Mouse (Mus musculus) hindbrain, embryonic 11.5 days (tissue): ENCODE data around the gene R3hdml. TPM values are rescaled to one million over a fixed set of nuclear protein-coding genes. Genes with fewer than 3 reads are reported as not detected.

Experiments used
- ATAC-seq: fragments of 200-750 bp; cut with Nextera tagmentation; 2 replicates; pipeline ENCODE4 v1.8.0; 2017; ENCODE audit warnings: mild to moderate bottlenecking, moderate TSS enrichment, moderate library complexity; ENCODE audit not compliant: low FRiP score
- DNase-seq: peaks from one replicate; pipeline ENCODE4 v3.0.0-alpha.2; 2015; ENCODE audit warnings: low spot score
- H3K27ac ChIP-seq: fragments of 300-500 bp; sonication (generic); 2 replicates; pipeline ENCODE4 v1.5.1; 2014; ENCODE audit warnings: mild to moderate bottlenecking, low read depth, low read length
- H3K27me3 ChIP-seq: fragments of 300-500 bp; sonication (generic); 2 replicates; pipeline ENCODE4 v1.6.1; 2014; ENCODE audit warnings: mild to moderate bottlenecking, low read length, moderate library complexity, mixed read lengths; ENCODE audit not compliant: control insufficient read depth, insufficient read depth
- H3K36me3 ChIP-seq: fragments of 300-500 bp; sonication (generic); 2 replicates; pipeline ENCODE4 v1.6.1; 2014; ENCODE audit warnings: mild to moderate bottlenecking, low read length, moderate library complexity, mixed read lengths; ENCODE audit not compliant: control insufficient read depth, insufficient read depth
- H3K4me1 ChIP-seq: fragments of 300-500 bp; sonication (generic); replicated peaks from 2 replicates; pipeline ENCODE4 v1.6.1; 2014; ENCODE audit warnings: low read length, mixed read lengths; ENCODE audit not compliant: control insufficient read depth, insufficient read depth
- H3K4me2 ChIP-seq: fragments of 300-500 bp; sonication (generic); replicated peaks from 2 replicates; pipeline ENCODE4 v1.6.1; 2014; ENCODE audit warnings: mild to moderate bottlenecking, low read depth, low read length
- H3K4me3 ChIP-seq: fragments of 300-500 bp; sonication (generic); 2 replicates; pipeline ENCODE4 v1.5.1; 2014; ENCODE audit warnings: low read depth, low read length
- H3K9ac ChIP-seq: fragments of 300-500 bp; sonication (generic); 2 replicates; pipeline ENCODE4 v1.6.1; 2014; ENCODE audit warnings: low read depth, low read length
- H3K9me3 ChIP-seq: fragments of 300-500 bp; sonication (generic); 2 replicates; pipeline ENCODE4 v1.6.1; 2016; ENCODE audit warnings: low read length; ENCODE audit not compliant: control insufficient read depth
- WGBS: fragments of 180-500 bp; shearing (Covaris S2); extraction: QIAGEN DNeasy Blood & Tissue Kit; methylation state at CpG from one replicate; pipeline ENCODE4 v1.1.7; 2014; 5-methylcytosine and 5-hydroxymethylcytosine counted together
- polyA plus RNA-seq: library from polyadenylated mRNA; unstranded; fragments of >200 nt; fragmentation: Nextera tagmentation; extraction: Ambion mirVana; gene quantifications from 2 replicates; pipeline ENCODE4 v1.2.1, GENCODE M21; 2014

The R3hdml gene
- 0.15 TPM in 1 of 2 replicates, not detected in the other for polyA plus RNA-seq

DNA sequence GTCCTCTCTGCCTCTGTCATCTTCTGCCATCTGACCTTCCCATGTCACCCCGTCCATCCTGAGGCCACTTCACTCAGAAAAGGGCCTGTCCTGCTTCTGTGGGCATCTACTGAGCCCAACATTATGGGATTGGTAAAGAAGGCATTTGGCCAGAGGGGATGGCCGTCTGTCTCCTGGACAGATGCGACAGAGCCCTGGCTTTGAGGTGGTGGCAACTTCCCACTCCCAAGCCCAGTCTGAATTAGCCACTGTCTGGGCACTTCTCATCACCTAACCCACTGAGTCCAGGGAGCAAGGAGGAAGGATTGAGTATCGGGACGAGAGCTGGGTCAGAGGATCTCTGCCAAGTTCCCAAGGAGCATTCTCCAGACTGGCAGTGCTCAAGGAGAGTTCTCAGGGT, at the start of gene R3hdml:
R3hdml (plus strand) TSS at position 301 of the 400 bp plus-strand sequence.
- Histone ChIP-seq H3K9me3 (no peaks in the 10 kb centered on the region), H3K4me3 (no peak within 1 kb of the TSS), H3K36me3 (no peaks in the 10 kb centered on the region), H3K9ac (no peak within 1 kb of the TSS), H3K27ac (no peak within 1 kb of the TSS), H3K27me3 (no peaks in the 10 kb centered on the region), H3K4me2 (no peak within 1 kb of the TSS), H3K4me1 (no peaks in the 10 kb centered on the region)
- DNase-seq (no peak), ATAC-seq (no peak)
- 69% methylated on average over 5 of the region's 5 CpGs for WGBS

DNA sequence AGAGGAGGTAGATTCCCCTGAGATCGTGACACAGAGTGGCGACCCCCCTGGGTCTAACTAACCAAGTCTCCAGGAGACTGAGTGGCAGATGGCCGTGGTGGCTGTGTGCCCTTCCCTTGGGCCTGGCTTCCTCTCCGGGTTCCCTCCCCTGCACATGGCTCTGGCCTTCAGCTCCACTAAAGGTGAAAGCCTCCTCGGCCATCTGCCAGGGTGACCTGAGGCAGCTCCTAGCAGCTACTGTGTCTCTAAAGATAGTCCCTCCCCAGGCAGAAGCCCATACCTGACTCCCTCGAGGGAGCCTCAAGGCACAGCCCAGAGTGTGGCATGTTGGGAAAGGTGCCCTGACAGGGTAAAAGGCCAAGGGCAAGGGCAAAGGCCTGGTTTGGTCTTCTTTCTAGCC, 48.6 kb upstream of the R3hdml start:
- ATAC-seq: no peak
- WGBS: 71% methylated on average over 6 of the region's 6 CpGs
- no peak for DNase-seq
- Histone ChIP-seq H3K27ac (no peak overlapping the region), H3K36me3 (no peaks in the 10 kb centered on the region), H3K4me3 (no peak overlapping the region), H3K9ac (no peak overlapping the region), H3K27me3 (0 out of 2 replicates have a peak, but pooled peaks cover 2% of the 10 kb centered on the region), H3K4me1 (no peaks in the 10 kb centered on the region), H3K9me3 (no peaks in the 10 kb centered on the region), H3K4me2 (no peak overlapping the region)

DNA sequence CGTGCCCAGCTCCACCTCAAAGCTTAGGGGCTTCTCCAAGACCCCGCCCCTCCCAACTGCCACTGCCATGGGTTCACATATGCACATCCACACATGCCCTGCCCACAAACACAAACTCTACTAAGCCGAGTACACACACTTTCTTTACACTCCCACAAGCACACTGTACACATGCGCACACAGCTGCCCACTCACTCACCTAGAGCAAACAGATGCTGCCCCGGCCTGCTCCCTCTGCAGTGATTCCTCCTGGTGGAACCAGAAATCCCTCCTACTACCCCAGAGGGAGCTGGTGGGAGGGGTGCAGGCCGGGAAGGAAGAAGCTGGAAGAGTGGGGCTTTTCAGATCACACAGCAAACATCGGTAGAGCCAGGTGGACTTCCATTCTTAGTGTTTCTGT, 48.1 kb upstream of the R3hdml start:
- ATAC-seq: no peak
- Histone ChIP-seq H3K27ac (no peak overlapping the region), H3K4me2 (no peak overlapping the region), H3K27me3 (no peaks in the 10 kb centered on the region), H3K4me1 (no peaks in the 10 kb centered on the region), H3K9me3 (no peaks in the 10 kb centered on the region), H3K4me3 (no peak overlapping the region), H3K36me3 (no peaks in the 10 kb centered on the region), H3K9ac (no peak overlapping the region)
- DNase-seq: no peak
- 73% methylated on average over 7 of the region's 7 CpGs for WGBS

DNA sequence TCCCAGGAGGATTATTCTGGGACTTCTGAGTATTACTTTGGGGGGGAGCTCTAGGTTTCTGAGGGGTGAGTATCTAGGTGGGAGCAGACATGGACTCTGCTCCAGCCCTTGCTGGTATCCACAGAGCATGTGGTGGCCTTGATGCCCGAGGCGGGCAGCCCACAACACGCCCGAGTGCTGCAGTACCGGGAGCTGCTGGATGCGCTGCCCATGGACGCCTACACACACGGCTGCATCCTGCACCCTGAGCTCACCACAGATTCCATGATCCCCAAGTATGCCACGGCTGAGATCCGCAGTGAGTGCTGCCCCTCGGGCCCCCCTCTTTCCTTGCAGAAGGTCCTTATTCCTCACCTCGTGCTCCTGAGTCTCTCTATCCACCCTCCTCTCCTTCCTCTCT, 44.7 kb upstream of the R3hdml start:
- no peak overlapping the region for H3K27ac ChIP-seq
- no peak overlapping the region for H3K4me2 ChIP-seq
- no peaks in the 10 kb centered on the region for H3K9me3 ChIP-seq
- no peaks in the 10 kb centered on the region for H3K4me1 ChIP-seq
- H3K27me3 ChIP-seq: no peaks in the 10 kb centered on the region
- ATAC-seq (no peak), DNase-seq (no peak)
- no peak overlapping the region for H3K9ac ChIP-seq
- 83% methylated on average over 12 of the region's 12 CpGs for WGBS
- no peak overlapping the region for H3K4me3 ChIP-seq
- H3K36me3 ChIP-seq: no peaks in the 10 kb centered on the region

- Histone ChIP-seq H3K9ac (no peak overlapping the region), H3K9me3 (no peaks in the 10 kb centered on the region), H3K27me3 (no peaks in the 10 kb centered on the region), H3K27ac (no peak overlapping the region), H3K36me3 (no peaks in the 10 kb centered on the region), H3K4me3 (no peak overlapping the region), H3K4me2 (no peak overlapping the region), H3K4me1 (no peaks in the 10 kb centered on the region)
- WGBS: 65% methylated on average over 3 of the region's 3 CpGs
- no peak for ATAC-seq
- DNase-seq: no peak
These were observed 42.8 kb upstream of the R3hdml start for GRCm38 (mm10) chr2:163449276-163449675.

- no peaks in the 10 kb centered on the region for H3K36me3 ChIP-seq
- ATAC-seq: no peak
- WGBS: 80% methylated on average over 6 of the region's 6 CpGs
These were observed 41.3 kb upstream of the R3hdml start for GRCm38 (mm10) chr2:163450668-163451295.

GRCm38 (mm10) chr2:163452738-163453137, 39.4 kb upstream of the R3hdml start:
- DNase-seq (no peak), ATAC-seq (no peak)
- Histone ChIP-seq H3K27me3 (no peaks in the 10 kb centered on the region), H3K36me3 (no peaks in the 10 kb centered on the region), H3K9me3 (no peaks in the 10 kb centered on the region), H3K27ac (no peak overlapping the region), H3K9ac (no peak overlapping the region), H3K4me2 (no peak overlapping the region), H3K4me1 (no peaks in the 10 kb centered on the region), H3K4me3 (no peak overlapping the region)
- WGBS: 86% methylated on average over 6 of the region's 6 CpGs

More at GRCm38 (mm10) chr2:163450668-163451295, 41.3 kb upstream of the R3hdml start:
- no peaks in the 10 kb centered on the region for H3K9me3 ChIP-seq
- no peak overlapping the region for H3K4me2 ChIP-seq
- H3K9ac ChIP-seq: no peak overlapping the region
- no peaks in the 10 kb centered on the region for H3K4me1 ChIP-seq
- no peak overlapping the region for H3K27ac ChIP-seq
- H3K4me3 ChIP-seq: no peak overlapping the region
- no peaks in the 10 kb centered on the region for H3K27me3 ChIP-seq
- DNase-seq: no peak

- Histone ChIP-seq H3K4me2 (no peak overlapping the region), H3K4me1 (no peaks in the 10 kb centered on the region), H3K27ac (no peak overlapping the region), H3K27me3 (0 out of 2 replicates have a peak, but pooled peaks cover under 1% of the 10 kb centered on the region), H3K9ac (no peak overlapping the region), H3K4me3 (no peak overlapping the region), H3K36me3 (no peaks in the 10 kb centered on the region), H3K9me3 (no peaks in the 10 kb centered on the region)
- ATAC-seq: no peak
- DNase-seq: no peak
- WGBS: 89% methylated on average over 13 of the region's 13 CpGs
These were observed 38.7 kb upstream of the R3hdml start for GRCm38 (mm10) chr2:163453378-163453777.

GRCm38 (mm10) chr2:163458539-163459265, 33.4 kb upstream of the R3hdml start:
- Histone ChIP-seq H3K4me2 (no peak overlapping the region), H3K36me3 (no peaks in the 10 kb centered on the region), H3K4me1 (no peaks in the 10 kb centered on the region), H3K4me3 (no peak overlapping the region), H3K27ac (no peak overlapping the region), H3K9me3 (no peaks in the 10 kb centered on the region), H3K27me3 (0 out of 2 replicates have a peak, but pooled peaks cover 2% of the 10 kb centered on the region), H3K9ac (no peak overlapping the region)
- 55% methylated on average over 27 of the region's 27 CpGs for WGBS
- DNase-seq (no peak), ATAC-seq (no peak)
